Mouse (Mus musculus) neural tube, embryonic 11.5 days (tissue): ENCODE measurements at regions not wholly inside any gene's neighbourhood (a gene's known extent, or its start where the extent isn't known, plus 50 kb on each side); places are given as distances from the start of the nearest gene placed in this dataset.
"Not testable (repeated sequence)": the region's sequence is repeated elsewhere in the genome, so short reads cannot be mapped to it uniquely, and the experiment has no call there.

Experiments
- ATAC-seq: fragments of 200-750 bp; cut with Nextera tagmentation; 2 replicates; pipeline ENCODE4 v1.8.0; 2017; ENCODE audit warnings: moderate number of reproducible peaks, mild to moderate bottlenecking, moderate TSS enrichment, moderate library complexity; ENCODE audit not compliant: insufficient read depth, low FRiP score, low TSS enrichment
- DNase-seq: peaks from one replicate; pipeline ENCODE4 v3.0.0-alpha.2; 2015; ENCODE audit warnings: low spot score
- H3K27ac ChIP-seq: fragments of 300-500 bp; sonication (generic); 2 replicates; pipeline ENCODE4 v1.5.1; 2014; ENCODE audit warnings: low read depth, mild to moderate bottlenecking, low read length
- H3K27me3 ChIP-seq: fragments of 300-500 bp; sonication (generic); 2 replicates; pipeline ENCODE4 v1.6.1; 2014; ENCODE audit warnings: mild to moderate bottlenecking, low read length, mixed read lengths; ENCODE audit not compliant: control insufficient read depth, insufficient read depth
- H3K36me3 ChIP-seq: fragments of 300-500 bp; sonication (generic); 2 replicates; pipeline ENCODE4 v1.6.1; 2014; ENCODE audit warnings: mild to moderate bottlenecking, low read length, moderate library complexity, mixed read lengths; ENCODE audit not compliant: control insufficient read depth, insufficient read depth
- H3K4me1 ChIP-seq: fragments of 300-500 bp; sonication (generic); 2 replicates; pipeline ENCODE4 v1.6.1; 2014; ENCODE audit warnings: low read length, mixed read lengths; ENCODE audit not compliant: control insufficient read depth, insufficient read depth
- H3K4me2 ChIP-seq: fragments of 300-500 bp; sonication (generic); 2 replicates; pipeline ENCODE4 v1.6.1; 2014; ENCODE audit warnings: low read depth, mild to moderate bottlenecking, moderate library complexity
- H3K4me3 ChIP-seq: fragments of 300-500 bp; sonication (generic); 2 replicates; pipeline ENCODE4 v1.5.1; 2014; ENCODE audit warnings: low read depth, low read length
- H3K9ac ChIP-seq: fragments of 300-500 bp; sonication (generic); 2 replicates; pipeline ENCODE4 v1.6.1; 2014; ENCODE audit warnings: mild to moderate bottlenecking, low read length
- H3K9me3 ChIP-seq: fragments of 300-500 bp; sonication (generic); 2 replicates; pipeline ENCODE4 v1.6.1; 2016; ENCODE audit warnings: low read length; ENCODE audit not compliant: control insufficient read depth
- WGBS: fragments of 180-500 bp; shearing (Covaris S2); extraction: QIAGEN DNeasy Blood & Tissue Kit; methylation state at CpG from one replicate; pipeline ENCODE4 v1.1.7; 2014; 5-methylcytosine and 5-hydroxymethylcytosine counted together

DNA sequence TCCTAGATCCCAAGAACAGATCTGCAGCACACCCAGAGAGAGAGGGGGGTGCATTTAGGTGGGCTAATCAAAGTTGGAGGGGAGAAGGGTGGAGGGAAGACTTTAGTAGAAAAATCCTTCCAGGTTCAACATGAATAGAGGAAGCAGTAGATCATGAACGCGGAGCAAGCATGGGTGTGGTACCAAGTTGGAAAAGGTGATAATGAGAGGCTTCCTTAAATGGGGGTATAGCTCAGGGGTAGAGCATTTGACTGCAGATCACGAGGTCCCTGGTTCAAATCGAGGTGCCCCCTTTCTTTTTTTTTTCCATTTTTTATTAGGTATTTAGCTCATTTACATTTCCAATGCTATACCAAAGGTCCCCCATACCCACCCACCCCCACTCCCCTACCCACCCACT is 54.0 kb upstream of the Krba1 start:
- H3K9me3 ChIP-seq, H3K27ac ChIP-seq, H3K27me3 ChIP-seq, DNase-seq, H3K4me1 ChIP-seq, H3K4me3 ChIP-seq, H3K36me3 ChIP-seq, ATAC-seq, H3K4me2 ChIP-seq, H3K9ac ChIP-seq: not testable (repeated sequence)
- 93% methylated on average over 4 of the region's 4 CpGs for WGBS

DNA sequence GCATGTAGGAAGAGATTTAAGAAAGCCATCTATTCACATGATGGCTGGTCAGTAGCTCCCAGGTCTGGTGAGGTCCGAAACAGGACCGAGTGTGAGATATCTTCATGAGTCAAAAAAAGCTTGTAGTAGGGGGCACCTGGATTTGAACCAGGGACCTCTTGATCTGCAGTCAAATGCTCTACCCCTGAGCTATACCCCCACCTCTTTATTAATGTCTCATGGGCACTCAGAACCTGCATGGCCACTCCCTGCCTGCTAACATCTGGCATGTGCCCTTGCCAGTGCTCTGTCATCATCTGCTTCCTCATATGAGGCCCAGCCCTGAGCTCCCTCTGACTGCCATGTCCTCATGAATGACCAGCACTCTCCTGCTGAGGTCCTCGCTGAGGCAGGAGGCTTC is 58.4 kb upstream of the Krba1 start:
- H3K9ac ChIP-seq, H3K4me1 ChIP-seq, H3K4me3 ChIP-seq, H3K9me3 ChIP-seq, H3K27me3 ChIP-seq, ATAC-seq, H3K27ac ChIP-seq, DNase-seq, H3K4me2 ChIP-seq, H3K36me3 ChIP-seq: not testable (repeated sequence)
- WGBS, result 91% methylated on average over 3 of the region's 3 CpGs

DNA sequence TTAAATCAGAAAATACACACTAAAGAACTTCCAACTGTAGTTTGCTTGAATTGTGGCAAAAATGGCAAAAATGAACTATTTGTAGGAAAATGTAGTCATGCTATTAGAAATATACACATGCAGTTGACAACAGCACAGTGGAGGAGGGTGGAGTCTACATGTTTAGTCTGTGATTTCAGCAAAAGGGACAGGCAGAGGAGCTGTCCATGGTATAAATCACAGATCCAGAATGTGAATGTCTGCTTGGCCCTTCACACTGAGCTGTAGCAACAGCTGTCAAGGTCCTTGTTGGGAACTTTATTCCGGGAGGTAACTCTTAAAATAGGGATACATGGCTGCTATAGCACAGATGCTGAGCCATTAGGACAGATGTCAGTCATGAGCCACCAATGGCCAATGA is 107.4 kb upstream of the Krba1 start:
- DNase-seq (no peak), ATAC-seq (no peak)
- Histone ChIP-seq H3K9me3 (no peaks in the 10 kb centered on the region), H3K9ac (no peak overlapping the region), H3K4me3 (no peak overlapping the region), H3K27ac (no peak overlapping the region), H3K4me1 (no peaks in the 10 kb centered on the region), H3K4me2 (no peak overlapping the region), H3K27me3 (no peaks in the 10 kb centered on the region), H3K36me3 (no peaks in the 10 kb centered on the region)
- whole genome bisulfite sequencing, result 72% methylated on average over 1 of the region's 1 CpGs

DNA sequence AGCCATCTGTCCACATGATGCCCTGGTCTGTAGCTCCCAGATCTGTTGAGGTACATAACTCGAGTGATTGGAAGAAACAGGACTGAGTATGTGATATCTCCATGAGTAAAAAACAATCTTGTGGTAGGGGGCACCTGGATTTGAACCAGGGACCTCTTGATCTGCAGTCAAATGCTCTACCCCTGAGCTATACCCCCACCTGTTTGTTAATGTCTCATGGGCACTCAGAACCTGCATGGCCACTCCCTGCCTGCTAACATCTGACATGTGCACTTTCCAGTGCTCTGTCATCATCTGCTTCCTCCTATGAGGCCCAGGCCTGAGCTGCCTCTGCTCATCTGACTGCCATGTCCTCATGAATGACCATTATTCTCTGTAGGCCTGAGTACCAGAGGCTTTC is 115.7 kb upstream of the Krba1 start:
- H3K36me3 ChIP-seq, DNase-seq: not testable (repeated sequence)

GRCm38 (mm10) chr6:48261563-48261962 is 133.8 kb upstream of the Krba1 start:
- not testable (repeated sequence) for H3K36me3 ChIP-seq, H3K27ac ChIP-seq, H3K4me3 ChIP-seq, H3K4me2 ChIP-seq, H3K9me3 ChIP-seq, DNase-seq, H3K27me3 ChIP-seq, H3K9ac ChIP-seq, ATAC-seq, H3K4me1 ChIP-seq

More for the DNA sequence above, 115.7 kb upstream of the Krba1 start:
- H3K27me3 ChIP-seq, ATAC-seq, H3K27ac ChIP-seq, H3K4me2 ChIP-seq, H3K9ac ChIP-seq, H3K4me3 ChIP-seq, H3K9me3 ChIP-seq, H3K4me1 ChIP-seq: not testable (repeated sequence)
- WGBS, result 69% methylated on average over 1 of the region's 1 CpGs

DNA sequence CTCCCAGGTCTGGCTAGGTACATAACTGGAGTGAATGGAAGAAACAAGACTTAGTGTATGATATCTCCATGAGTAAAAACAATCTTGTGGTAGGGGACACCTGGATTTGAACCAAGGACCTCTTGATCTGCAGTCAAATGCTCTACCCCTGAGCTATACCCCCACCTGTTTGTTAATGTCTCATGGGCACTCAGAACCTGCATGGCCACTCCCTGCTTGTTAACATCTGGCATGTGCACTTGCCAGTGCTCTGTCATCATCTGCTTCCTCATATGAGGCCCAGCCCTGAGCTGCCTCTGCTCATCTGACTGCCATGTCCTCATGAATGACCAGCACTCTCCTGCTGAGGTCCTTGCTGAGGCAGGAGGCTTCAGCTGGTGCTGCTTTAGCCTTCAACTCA is 142.4 kb upstream of the Krba1 start:
- H3K4me1 ChIP-seq, H3K9ac ChIP-seq, H3K27me3 ChIP-seq, ATAC-seq, H3K36me3 ChIP-seq, H3K4me2 ChIP-seq, H3K9me3 ChIP-seq, H3K4me3 ChIP-seq, DNase-seq, H3K27ac ChIP-seq: not testable (repeated sequence)

- no peaks in the 10 kb centered on the region for H3K36me3 ChIP-seq
Measured at GRCm38 (mm10) chr6:48251954-48252353, 143.4 kb upstream of the Krba1 start.

GRCm38 (mm10) chr6:48244191-48244590 is 151.2 kb upstream of the Krba1 start:
- not testable (repeated sequence) for H3K36me3 ChIP-seq, ATAC-seq

More at GRCm38 (mm10) chr6:48251954-48252353, 143.4 kb upstream of the Krba1 start:
- ATAC-seq, result no peak
- H3K27ac ChIP-seq, result no peak overlapping the region
- H3K9me3 ChIP-seq, result no peaks in the 10 kb centered on the region
- H3K9ac ChIP-seq, result no peak overlapping the region
- 93% methylated on average over 1 of the region's 1 CpGs for WGBS
- no peaks in the 10 kb centered on the region for H3K4me1 ChIP-seq
- H3K4me2 ChIP-seq, result no peak overlapping the region
- H3K4me3 ChIP-seq, result no peak overlapping the region
- no peak for DNase-seq
- H3K27me3 ChIP-seq, result no peaks in the 10 kb centered on the region

DNA sequence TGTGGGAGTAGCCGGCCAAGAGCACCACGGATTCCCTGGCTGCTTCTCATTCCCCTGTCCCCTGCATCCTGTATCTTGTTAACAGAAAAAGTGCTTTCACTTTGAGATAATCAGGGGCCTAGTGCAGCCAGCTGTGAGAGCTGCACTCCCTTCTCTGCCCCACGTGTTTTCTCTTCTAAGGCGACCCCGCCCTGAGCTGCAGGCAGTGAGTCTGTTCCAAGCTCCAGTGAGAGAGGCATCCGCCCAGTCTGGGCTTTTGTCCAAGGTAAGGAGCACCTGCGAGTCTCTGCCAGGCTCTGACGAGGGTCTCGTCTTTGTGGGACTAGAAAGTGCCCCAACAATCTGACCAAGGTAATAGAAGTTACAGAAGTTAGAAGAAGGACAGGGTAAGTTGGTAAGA is 141.0 kb upstream of the Zfp746 start:
- ATAC-seq, result no peak
- WGBS, result 80% methylated on average over 9 of the region's 9 CpGs

More at GRCm38 (mm10) chr6:48244191-48244590, 151.2 kb upstream of the Krba1 start:
- not testable (repeated sequence) for H3K9ac ChIP-seq, H3K4me1 ChIP-seq, H3K9me3 ChIP-seq, H3K27me3 ChIP-seq, H3K4me2 ChIP-seq, H3K4me3 ChIP-seq, DNase-seq, H3K27ac ChIP-seq

More for the DNA sequence above, 141.0 kb upstream of the Zfp746 start:
- Histone ChIP-seq H3K36me3 (no peaks in the 10 kb centered on the region), H3K9ac (no peak overlapping the region), H3K4me1 (no peaks in the 10 kb centered on the region), H3K4me3 (no peak overlapping the region), H3K4me2 (no peak overlapping the region), H3K27me3 (no peaks in the 10 kb centered on the region), H3K27ac (no peak overlapping the region), H3K9me3 (no peaks in the 10 kb centered on the region)
- no peak for DNase-seq
